Mouse (Mus musculus) midbrain, embryonic 12.5 days (tissue): ENCODE results near the gene 1810062G17Rik. TPM values are rescaled to one million over a fixed set of nuclear protein-coding genes. Genes with fewer than 3 reads are reported as not detected.

Experiments used
- ATAC-seq: fragments of 200-750 bp; cut with Nextera tagmentation; 2 replicates; pipeline ENCODE4 v1.8.0; 2017; ENCODE audit warnings: low read depth, moderate TSS enrichment, moderate library complexity; ENCODE audit not compliant: low FRiP score
- H3K27ac ChIP-seq: fragments of 300-500 bp; sonication (generic); replicated peaks from 2 replicates; pipeline ENCODE4 v1.5.1; 2016; ENCODE audit warnings: mild to moderate bottlenecking
- H3K27me3 ChIP-seq: fragments of 300-500 bp; sonication (generic); 2 replicates; pipeline ENCODE4 v1.6.1; 2016; ENCODE audit warnings: mild to moderate bottlenecking
- H3K36me3 ChIP-seq: fragments of 300-500 bp; sonication (generic); 2 replicates; pipeline ENCODE4 v1.6.1; 2016
- H3K4me1 ChIP-seq: fragments of 300-500 bp; sonication (generic); 2 replicates; pipeline ENCODE4 v1.6.1; 2016
- H3K4me2 ChIP-seq: fragments of 300-500 bp; sonication (generic); replicated peaks from 2 replicates; pipeline ENCODE4 v1.6.1; 2016; ENCODE audit warnings: mild to moderate bottlenecking, moderate library complexity
- H3K4me3 ChIP-seq: fragments of 300-500 bp; sonication (generic); 2 replicates; pipeline ENCODE4 v1.5.1; 2016; ENCODE audit warnings: mild to moderate bottlenecking
- H3K9ac ChIP-seq: fragments of 300-500 bp; sonication (generic); replicated peaks from 2 replicates; pipeline ENCODE4 v1.6.1; 2016; ENCODE audit warnings: mild to moderate bottlenecking, moderate library complexity
- H3K9me3 ChIP-seq: fragments of 300-500 bp; sonication (generic); 2 replicates; pipeline ENCODE4 v1.6.1; 2016; ENCODE audit warnings: mild to moderate bottlenecking
- WGBS: fragments of 180-500 bp; shearing (Covaris S2); methylation state at CpG from one replicate; pipeline ENCODE4 v1.1.7; 2016; 5-methylcytosine and 5-hydroxymethylcytosine counted together
- polyA plus RNA-seq: library from polyadenylated mRNA; unstranded; fragments of >200 nt; fragmentation: Nextera tagmentation; extraction: Ambion mirVana; gene quantifications from 2 replicates; pipeline ENCODE4 v1.2.1, GENCODE M21; 2016

1810062G17Rik gene
- polyA plus RNA-seq, result 0.26 TPM in 1 of 2 replicates, not detected in the other

GRCm38 (mm10) chr3:36475532-36476087 is at the start of gene 1810062G17Rik, which contains the start of gene Anxa5:
1810062G17Rik (plus strand) TSS chr3:36475937.
Anxa5 (minus strand) TSS chr3:36475894.
- 0% methylated on average over 30 of the region's 32 CpGs for WGBS
- H3K4me2 ChIP-seq, result peak within 1 kb of the TSS; percentile 91
- peaks cover 20% of the 10 kb centered on the region for H3K4me1 ChIP-seq
- ATAC-seq, result peak; percentile 97
- peak within 1 kb of the TSS; percentile 53 for H3K4me3 ChIP-seq
- no peaks in the 10 kb centered on the region for H3K9me3 ChIP-seq
- peaks cover 12% of the 10 kb centered on the region; the same call in 1 of the 2 replicates for H3K27me3 ChIP-seq
- H3K27ac ChIP-seq, result 0 out of 2 replicates have a peak within 1 kb of the TSS, but pooled peaks have one; percentile 7
- H3K36me3 ChIP-seq, result no peaks in the 10 kb centered on the region
- peak within 1 kb of the TSS; percentile 55 for H3K9ac ChIP-seq

- no peaks in the 10 kb centered on the region for H3K27me3 ChIP-seq
- no peak overlapping the region for H3K9ac ChIP-seq
- no peak for ATAC-seq
- H3K4me3 ChIP-seq, result no peak overlapping the region
- no peaks in the 10 kb centered on the region for H3K9me3 ChIP-seq
- H3K27ac ChIP-seq, result no peak overlapping the region
- H3K4me2 ChIP-seq, result no peak overlapping the region
- H3K36me3 ChIP-seq, result no peaks in the 10 kb centered on the region
- H3K4me1 ChIP-seq, result no peaks in the 10 kb centered on the region
- 92% methylated on average over 8 of the region's 8 CpGs for WGBS
Measured at GRCm38 (mm10) chr3:36427386-36427785, 48.4 kb upstream of the 1810062G17Rik start.

- 87% methylated on average over 1 of the region's 1 CpGs for WGBS
- Histone ChIP-seq H3K9me3 (no peaks in the 10 kb centered on the region), H3K4me1 (no peaks in the 10 kb centered on the region), H3K27ac (no peak overlapping the region), H3K27me3 (no peaks in the 10 kb centered on the region), H3K4me2 (no peak overlapping the region), H3K9ac (no peak overlapping the region), H3K36me3 (no peaks in the 10 kb centered on the region), H3K4me3 (no peak overlapping the region)
- ATAC-seq, result no peak
Measured at GRCm38 (mm10) chr3:36430360-36430759, 45.4 kb upstream of the 1810062G17Rik start.

GRCm38 (mm10) chr3:36440280-36440679 is 35.5 kb upstream of the 1810062G17Rik start:
- Histone ChIP-seq H3K9me3 (no peaks in the 10 kb centered on the region), H3K4me3 (no peak overlapping the region), H3K4me1 (no peaks in the 10 kb centered on the region), H3K9ac (no peak overlapping the region), H3K27ac (no peak overlapping the region), H3K36me3 (no peaks in the 10 kb centered on the region), H3K4me2 (no peak overlapping the region), H3K27me3 (no peaks in the 10 kb centered on the region)
- ATAC-seq, result no peak
- WGBS, result 80% methylated on average over 4 of the region's 4 CpGs

GRCm38 (mm10) chr3:36442426-36442825 is 33.3 kb upstream of the 1810062G17Rik start:
- H3K27me3 ChIP-seq, result no peaks in the 10 kb centered on the region
- H3K4me1 ChIP-seq, result no peaks in the 10 kb centered on the region
- WGBS, result 0% methylated on average over 2 of the region's 2 CpGs
- no peak overlapping the region for H3K4me2 ChIP-seq
- H3K9me3 ChIP-seq, result no peaks in the 10 kb centered on the region
- H3K4me3 ChIP-seq, result no peak overlapping the region
- no peaks in the 10 kb centered on the region for H3K36me3 ChIP-seq
- H3K27ac ChIP-seq, result no peak overlapping the region
- ATAC-seq, result peak; percentile 61; the same call in 1 of the 2 replicates
- H3K9ac ChIP-seq, result no peak overlapping the region

- no peak for ATAC-seq
- no peak overlapping the region for H3K9ac ChIP-seq
- 89% methylated on average over 3 of the region's 3 CpGs for WGBS
Measured at GRCm38 (mm10) chr3:36446041-36446440, 29.7 kb upstream of the 1810062G17Rik start.

GRCm38 (mm10) chr3:36446506-36446905 is 29.2 kb upstream of the 1810062G17Rik start:
- 86% methylated on average over 5 of the region's 5 CpGs for WGBS
- Histone ChIP-seq H3K9ac (no peak overlapping the region), H3K4me1 (no peaks in the 10 kb centered on the region), H3K4me3 (no peak overlapping the region), H3K36me3 (no peaks in the 10 kb centered on the region), H3K27ac (no peak overlapping the region), H3K27me3 (no peaks in the 10 kb centered on the region), H3K9me3 (no peaks in the 10 kb centered on the region), H3K4me2 (no peak overlapping the region)
- no peak for ATAC-seq

More at GRCm38 (mm10) chr3:36446041-36446440, 29.7 kb upstream of the 1810062G17Rik start:
- no peak overlapping the region for H3K4me2 ChIP-seq
- H3K4me1 ChIP-seq, result no peaks in the 10 kb centered on the region
- no peaks in the 10 kb centered on the region for H3K9me3 ChIP-seq
- no peaks in the 10 kb centered on the region for H3K36me3 ChIP-seq
- no peak overlapping the region for H3K27ac ChIP-seq
- H3K27me3 ChIP-seq, result no peaks in the 10 kb centered on the region
- no peak overlapping the region for H3K4me3 ChIP-seq

GRCm38 (mm10) chr3:36446918-36447317 is 28.8 kb upstream of the 1810062G17Rik start:
- Histone ChIP-seq H3K4me2 (no peak overlapping the region), H3K27ac (no peak overlapping the region), H3K4me3 (no peak overlapping the region), H3K9me3 (no peaks in the 10 kb centered on the region), H3K36me3 (no peaks in the 10 kb centered on the region), H3K27me3 (no peaks in the 10 kb centered on the region), H3K4me1 (no peaks in the 10 kb centered on the region), H3K9ac (no peak overlapping the region)
- no peak for ATAC-seq
- 82% methylated on average over 6 of the region's 6 CpGs for WGBS

- no peak for ATAC-seq
- Histone ChIP-seq H3K4me3 (no peak overlapping the region), H3K4me1 (no peaks in the 10 kb centered on the region), H3K9ac (no peak overlapping the region), H3K4me2 (no peak overlapping the region), H3K27ac (no peak overlapping the region), H3K36me3 (no peaks in the 10 kb centered on the region), H3K9me3 (no peaks in the 10 kb centered on the region), H3K27me3 (no peaks in the 10 kb centered on the region)
- WGBS, result 49% methylated on average over 20 of the region's 20 CpGs
Measured at GRCm38 (mm10) chr3:36449292-36450165, 26.2 kb upstream of the 1810062G17Rik start.

- H3K4me2 ChIP-seq, result no peak overlapping the region
- no peak overlapping the region for H3K27ac ChIP-seq
- H3K27me3 ChIP-seq, result no peaks in the 10 kb centered on the region
- no peaks in the 10 kb centered on the region for H3K36me3 ChIP-seq
- no peak overlapping the region for H3K4me3 ChIP-seq
- no peaks in the 10 kb centered on the region for H3K4me1 ChIP-seq
- ATAC-seq, result no peak
- 95% methylated on average over 1 of the region's 1 CpGs for WGBS
- H3K9ac ChIP-seq, result no peak overlapping the region
- no peaks in the 10 kb centered on the region for H3K9me3 ChIP-seq
Measured at GRCm38 (mm10) chr3:36452502-36452901, 23.2 kb upstream of the 1810062G17Rik start.

GRCm38 (mm10) chr3:36455124-36455523 is 20.6 kb upstream of the 1810062G17Rik start:
- Histone ChIP-seq H3K27ac (no peak overlapping the region), H3K27me3 (no peaks in the 10 kb centered on the region), H3K4me3 (no peak overlapping the region), H3K4me1 (no peaks in the 10 kb centered on the region), H3K9ac (no peak overlapping the region), H3K36me3 (no peaks in the 10 kb centered on the region), H3K4me2 (no peak overlapping the region), H3K9me3 (no peaks in the 10 kb centered on the region)
- WGBS, result 91% methylated on average over 8 of the region's 8 CpGs
- ATAC-seq, result no peak

GRCm38 (mm10) chr3:36455566-36455965 is 20.2 kb upstream of the 1810062G17Rik start:
- Histone ChIP-seq H3K27ac (no peak overlapping the region), H3K36me3 (no peaks in the 10 kb centered on the region), H3K27me3 (no peaks in the 10 kb centered on the region), H3K9ac (no peak overlapping the region), H3K4me3 (no peak overlapping the region), H3K4me1 (no peaks in the 10 kb centered on the region), H3K4me2 (no peak overlapping the region), H3K9me3 (no peaks in the 10 kb centered on the region)
- 73% methylated on average over 3 of the region's 3 CpGs for WGBS
- ATAC-seq, result no peak
